Mouse (Mus musculus): ENCODE data around the gene Gramd1b. TPM values are rescaled to one million over a fixed set of nuclear protein-coding genes. Genes with fewer than 3 reads are reported as not detected.

The Gramd1b gene
- polyA plus RNA-seq, 1 experiment from 2014 or later: 1.2 TPM

GRCm38 (mm10) chr9:40296251-40296650 lies 234.9 kb downstream of the Gramd1b start:
- Histone ChIP-seq H3K27me3 (ENCODE audit: insufficient read depth, low read length) (no peaks in the 10 kb centered on the region), H3K9me3 (ENCODE audit: low read length) (no peaks in the 10 kb centered on the region), H3K9ac (replicated peaks) (no peak overlapping the region), H3K4me1 (ENCODE audit: insufficient read depth) (no peaks in the 10 kb centered on the region), H3K4me3 (ENCODE audit: low read depth, low read length) (no peak overlapping the region), H3K27ac (ENCODE audit: low read depth) (no peak overlapping the region), H3K36me3 (replicated peaks; ENCODE audit: insufficient read depth, low read length) (no peaks in the 10 kb centered on the region), H3K4me2 (ENCODE audit: low read depth, low read length) (no peak overlapping the region)
- TF ChIP-seq CTCF (IDR thresholded peaks at IDR 0.05; ENCODE audit: low read depth): no peak
- ATAC-seq (no peak), DNase-seq (no peak)
- WGBS (ENCODE audit: insufficient replicate concordance): 87% methylated on average over 5 of the region's 5 CpGs

DNA sequence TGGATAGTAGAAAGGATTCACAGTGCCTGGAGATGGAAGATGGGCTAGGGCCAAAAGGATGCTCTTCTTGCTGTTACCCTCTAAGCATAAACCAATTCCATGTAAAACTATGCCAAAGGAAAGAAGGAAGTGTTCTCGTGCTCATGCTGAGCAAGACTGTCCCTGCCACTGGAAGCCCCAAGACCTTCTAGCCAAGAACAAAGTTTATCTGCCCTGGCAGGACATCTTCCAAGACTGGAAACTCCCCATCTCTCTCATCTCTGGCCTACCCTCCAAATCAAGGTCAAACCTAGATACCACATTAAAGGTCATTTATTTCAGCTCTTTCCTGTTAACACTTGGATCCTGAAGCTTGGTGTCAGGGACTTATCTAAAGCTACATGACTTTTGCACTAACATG lies 236.3 kb downstream of the Gramd1b start:
- no peak overlapping the region for H3K27ac ChIP-seq (ENCODE audit: low read depth)
- ATAC-seq: no peak
- H3K9me3 ChIP-seq (ENCODE audit: low read length): no peaks in the 10 kb centered on the region
- H3K4me2 ChIP-seq (ENCODE audit: low read depth, low read length): no peak overlapping the region
- no peak for TF ChIP-seq EP300 (IDR thresholded peaks at IDR 0.05; ENCODE audit: low read depth)
- no peak for TF ChIP-seq CTCF (IDR thresholded peaks at IDR 0.05; ENCODE audit: low read depth)
- no peak for DNase-seq
- WGBS (ENCODE audit: insufficient replicate concordance): 64% methylated on average over 1 of the region's 1 CpGs
- H3K9ac ChIP-seq (replicated peaks): no peak overlapping the region
- H3K36me3 ChIP-seq (replicated peaks; ENCODE audit: insufficient read depth, low read length): no peaks in the 10 kb centered on the region
- H3K4me1 ChIP-seq (ENCODE audit: insufficient read depth): no peaks in the 10 kb centered on the region
- no peaks in the 10 kb centered on the region for H3K27me3 ChIP-seq (ENCODE audit: insufficient read depth, low read length)
- H3K4me3 ChIP-seq (ENCODE audit: low read depth, low read length): no peak overlapping the region

DNA sequence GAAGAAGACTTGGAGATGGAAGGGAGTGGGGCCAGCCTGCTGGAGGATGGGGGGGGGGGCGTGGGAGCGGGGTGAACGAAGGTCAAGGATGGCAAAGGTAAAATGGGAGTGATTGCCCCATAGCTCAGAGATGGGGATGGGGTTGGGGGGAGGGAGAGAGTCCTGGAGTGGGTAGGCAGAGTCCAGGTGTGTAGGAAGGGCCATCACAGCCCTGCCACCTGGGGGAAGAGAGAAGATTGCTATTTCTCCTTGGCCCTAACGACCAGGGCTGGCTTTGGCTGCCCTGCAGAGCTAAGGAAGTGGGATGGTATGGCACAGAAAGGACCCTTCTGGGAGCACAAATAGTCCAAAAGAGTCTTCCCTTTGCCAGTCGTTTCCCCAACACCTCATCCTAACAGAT lies 237.0 kb downstream of the Gramd1b start:
- WGBS (ENCODE audit: insufficient replicate concordance): 73% methylated on average over 5 of the region's 5 CpGs
- ATAC-seq (no peak), DNase-seq (no peak)
- H3K36me3 ChIP-seq (replicated peaks; ENCODE audit: insufficient read depth, low read length): no peaks in the 10 kb centered on the region
- no peak overlapping the region for H3K4me2 ChIP-seq (ENCODE audit: low read depth, low read length)
- no peak overlapping the region for H3K4me3 ChIP-seq (ENCODE audit: low read depth, low read length)
- no peaks in the 10 kb centered on the region for H3K9me3 ChIP-seq (ENCODE audit: low read length)
- H3K4me1 ChIP-seq (ENCODE audit: insufficient read depth): no peaks in the 10 kb centered on the region
- TF ChIP-seq EP300 (IDR thresholded peaks at IDR 0.05; ENCODE audit: low read depth) (no peak), CTCF (IDR thresholded peaks at IDR 0.05; ENCODE audit: low read depth) (no peak)
- no peak overlapping the region for H3K9ac ChIP-seq (replicated peaks)
- no peaks in the 10 kb centered on the region for H3K27me3 ChIP-seq (ENCODE audit: insufficient read depth, low read length)
- no peak overlapping the region for H3K27ac ChIP-seq (ENCODE audit: low read depth)

DNA sequence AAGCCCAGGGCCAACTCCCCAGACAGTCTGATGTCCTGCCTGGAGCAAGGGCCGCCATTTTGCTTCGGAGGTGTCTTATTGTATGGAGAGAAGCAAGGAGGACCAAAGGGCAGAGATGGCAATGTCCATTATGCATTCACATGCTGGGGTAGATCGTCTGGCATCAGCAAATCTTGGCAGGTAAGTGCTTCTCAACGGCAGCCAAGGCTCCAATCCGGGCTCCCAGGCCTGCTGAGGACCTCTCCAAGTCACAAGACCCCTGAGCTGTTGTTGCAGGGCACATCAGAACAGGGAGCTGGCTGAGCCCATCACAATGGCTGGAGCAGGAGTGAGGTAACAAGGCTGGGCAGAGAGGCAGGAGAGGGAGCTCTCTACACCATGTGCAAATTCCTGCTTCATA lies 237.4 kb downstream of the Gramd1b start:
- Histone ChIP-seq H3K36me3 (replicated peaks; ENCODE audit: insufficient read depth, low read length) (no peaks in the 10 kb centered on the region), H3K4me1 (ENCODE audit: insufficient read depth) (no peaks in the 10 kb centered on the region), H3K9ac (replicated peaks) (no peak overlapping the region), H3K27me3 (ENCODE audit: insufficient read depth, low read length) (no peaks in the 10 kb centered on the region), H3K27ac (ENCODE audit: low read depth) (no peak overlapping the region), H3K4me2 (ENCODE audit: low read depth, low read length) (no peak overlapping the region), H3K4me3 (ENCODE audit: low read depth, low read length) (no peak overlapping the region), H3K9me3 (ENCODE audit: low read length) (no peaks in the 10 kb centered on the region)
- ATAC-seq: no peak
- 83% methylated on average over 5 of the region's 5 CpGs for WGBS (ENCODE audit: insufficient replicate concordance)
- DNase-seq: no peak
- TF ChIP-seq EP300 (IDR thresholded peaks at IDR 0.05; ENCODE audit: low read depth) (no peak), CTCF (IDR thresholded peaks at IDR 0.05; ENCODE audit: low read depth) (no peak)

GRCm38 (mm10) chr9:40293286-40293685 lies 237.9 kb downstream of the Gramd1b start:
- H3K4me2 ChIP-seq (ENCODE audit: low read depth, low read length): no peak overlapping the region
- H3K27ac ChIP-seq (ENCODE audit: low read depth): no peak overlapping the region
- H3K27me3 ChIP-seq (ENCODE audit: insufficient read depth, low read length): no peaks in the 10 kb centered on the region
- ATAC-seq (no peak), DNase-seq (no peak)
- no peaks in the 10 kb centered on the region for H3K36me3 ChIP-seq (replicated peaks; ENCODE audit: insufficient read depth, low read length)
- 91% methylated on average over 8 of the region's 8 CpGs for WGBS (ENCODE audit: insufficient replicate concordance)
- no peaks in the 10 kb centered on the region for H3K4me1 ChIP-seq (ENCODE audit: insufficient read depth)
- H3K9ac ChIP-seq (replicated peaks): no peak overlapping the region
- no peak overlapping the region for H3K4me3 ChIP-seq (ENCODE audit: low read depth, low read length)
- TF ChIP-seq EP300 (IDR thresholded peaks at IDR 0.05; ENCODE audit: low read depth): no peak
- TF ChIP-seq CTCF (IDR thresholded peaks at IDR 0.05; ENCODE audit: low read depth): no peak
- no peaks in the 10 kb centered on the region for H3K9me3 ChIP-seq (ENCODE audit: low read length)

DNA sequence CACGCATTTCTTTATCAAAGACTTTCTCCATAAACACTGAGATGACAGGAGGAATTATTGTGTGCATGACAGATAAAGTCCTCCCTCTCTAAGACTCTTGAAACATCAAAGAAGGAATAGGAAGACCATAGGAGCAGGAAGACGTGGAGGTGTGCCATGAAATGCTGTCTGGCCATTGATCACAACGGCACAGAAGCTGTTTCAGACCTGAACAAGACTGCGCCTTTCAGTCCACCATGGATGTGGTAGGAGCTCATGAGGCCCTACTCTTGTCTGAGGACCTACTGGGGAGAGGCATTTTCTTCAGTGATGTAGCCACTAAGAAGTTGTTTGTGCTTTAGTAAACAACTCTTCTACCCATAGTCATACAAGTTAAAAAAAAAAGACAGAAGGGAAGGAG lies 238.7 kb downstream of the Gramd1b start:
- Histone ChIP-seq H3K4me3 (ENCODE audit: low read depth, low read length) (no peak overlapping the region), H3K9me3 (ENCODE audit: low read length) (no peaks in the 10 kb centered on the region), H3K36me3 (replicated peaks; ENCODE audit: insufficient read depth, low read length) (no peaks in the 10 kb centered on the region), H3K27me3 (ENCODE audit: insufficient read depth, low read length) (no peaks in the 10 kb centered on the region), H3K4me1 (ENCODE audit: insufficient read depth) (no peaks in the 10 kb centered on the region), H3K27ac (ENCODE audit: low read depth) (no peak overlapping the region), H3K4me2 (ENCODE audit: low read depth, low read length) (no peak overlapping the region), H3K9ac (replicated peaks) (no peak overlapping the region)
- DNase-seq (no peak), ATAC-seq (no peak)
- WGBS (ENCODE audit: insufficient replicate concordance): 77% methylated on average over 4 of the region's 4 CpGs
- TF ChIP-seq CTCF (IDR thresholded peaks at IDR 0.05; ENCODE audit: low read depth): no peak
- no peak for TF ChIP-seq EP300 (IDR thresholded peaks at IDR 0.05; ENCODE audit: low read depth)

GRCm38 (mm10) chr9:40282968-40283367 lies 248.2 kb downstream of the Gramd1b start:
- ATAC-seq (no peak), DNase-seq (no peak)
- Histone ChIP-seq H3K4me3 (ENCODE audit: low read depth, low read length) (no peak overlapping the region), H3K36me3 (replicated peaks; ENCODE audit: insufficient read depth, low read length) (no peaks in the 10 kb centered on the region), H3K27ac (ENCODE audit: low read depth) (no peak overlapping the region), H3K27me3 (ENCODE audit: insufficient read depth, low read length) (no peaks in the 10 kb centered on the region), H3K9ac (replicated peaks) (no peak overlapping the region), H3K9me3 (ENCODE audit: low read length) (no peaks in the 10 kb centered on the region), H3K4me1 (ENCODE audit: insufficient read depth) (no peaks in the 10 kb centered on the region), H3K4me2 (ENCODE audit: low read depth, low read length) (no peak overlapping the region)
- 82% methylated on average over 7 of the region's 7 CpGs for WGBS (ENCODE audit: insufficient replicate concordance)
- TF ChIP-seq CTCF (IDR thresholded peaks at IDR 0.05; ENCODE audit: low read depth) (no peak), EP300 (IDR thresholded peaks at IDR 0.05; ENCODE audit: low read depth) (no peak)
